Mouse (Mus musculus) right cerebral cortex, postnatal 10 days (tissue): Measurements from ENCODE around the gene Ogfod1.

Experiments
- DNase-seq, 2 experiments: peaks; one replicate each; pipeline ENCODE4 v3.0.0; 2021; ENCODE audit warnings: low spot score in 2 of 2

Gene Ogfod1

GRCm38 (mm10) chr8:94036944-94037524 lies at the start of gene Ogfod1, which contains the start of gene Nudt21:
Gene Ogfod1, plus strand, starts transcription at chr8:94037198.
Gene Nudt21, minus strand, starts transcription at chr8:94037031.
- peak; percentile 97 for DNase-seq

DNA sequence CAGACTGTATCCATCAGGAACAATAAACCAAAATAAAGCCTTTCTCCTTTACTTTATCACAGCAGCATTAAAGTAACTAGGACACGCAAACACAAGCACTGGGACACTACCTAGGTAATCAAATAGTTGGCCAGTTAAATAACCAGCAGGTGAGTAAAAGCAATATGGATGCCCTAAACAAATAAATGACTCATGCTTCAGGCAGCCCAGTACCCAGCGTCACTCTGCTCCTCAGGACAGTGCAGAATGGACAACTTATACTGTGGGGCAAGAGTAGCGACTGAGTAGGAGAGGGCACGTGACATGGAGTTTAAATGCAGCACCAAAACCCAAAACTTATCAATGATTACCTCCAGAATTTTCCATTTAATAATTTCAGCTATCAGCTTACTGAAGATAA lies 47.3 kb upstream of the Ogfod1 start:
- DNase-seq, result no peak

GRCm38 (mm10) chr8:93998961-93999360 lies 38.0 kb upstream of the Ogfod1 start:
- DNase-seq, result no peak

GRCm38 (mm10) chr8:94004139-94004538 lies 32.9 kb upstream of the Ogfod1 start:
- DNase-seq, result no peak

GRCm38 (mm10) chr8:94009243-94009845 lies 27.7 kb upstream of the Ogfod1 start:
- no peak for DNase-seq

GRCm38 (mm10) chr8:94010101-94010705 lies 26.8 kb upstream of the Ogfod1 start:
- DNase-seq, result no peak

DNA sequence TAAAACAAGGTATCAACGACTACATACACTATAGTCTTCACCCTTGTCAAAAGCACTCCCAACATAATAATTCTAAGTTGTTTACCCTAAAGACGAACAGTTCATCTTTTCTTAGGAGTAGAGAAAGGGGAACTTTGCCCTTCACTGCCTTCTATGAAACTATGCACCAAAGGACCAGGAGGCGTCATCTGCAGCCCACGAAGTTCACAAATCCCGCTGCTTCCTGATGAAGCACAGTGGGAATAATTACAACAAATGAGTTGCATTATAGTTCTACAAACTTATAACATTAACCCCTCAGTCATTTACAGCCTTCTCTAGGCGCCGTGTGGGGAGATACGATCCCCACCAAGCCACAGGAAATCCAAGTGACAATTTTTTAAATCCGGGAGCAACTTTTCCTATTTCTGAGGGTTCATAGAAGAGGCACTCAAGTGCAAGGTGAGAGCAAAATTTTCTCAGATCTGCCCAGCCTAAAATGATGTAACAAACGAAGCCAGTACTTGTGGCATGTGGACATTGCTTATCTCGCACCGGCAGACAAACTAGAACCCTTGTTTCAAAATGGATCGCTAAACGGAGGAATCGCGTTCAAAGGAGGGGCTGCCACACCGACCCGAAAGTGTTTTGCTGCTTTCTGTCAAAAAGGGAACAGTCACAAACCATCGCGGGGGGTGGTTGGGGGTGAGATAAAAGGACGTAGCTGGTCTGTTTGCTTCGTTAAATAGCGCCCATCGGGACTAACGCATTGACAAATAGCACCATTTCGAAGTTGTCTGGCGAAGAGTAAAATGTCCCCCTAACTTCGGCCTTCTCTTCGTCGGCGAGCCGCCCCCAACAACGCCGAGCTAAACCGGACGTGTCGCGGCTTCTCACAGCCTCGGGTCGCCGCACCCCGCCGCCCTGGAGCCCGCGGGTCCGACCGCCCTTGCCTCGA lies 25.7 kb upstream of the Ogfod1 start:
- DNase-seq, result no peak

GRCm38 (mm10) chr8:94012013-94012951 lies 24.7 kb upstream of the Ogfod1 start, which contains the start of gene Amfr:
Gene Amfr, minus strand, starts transcription at chr8:94012842.
- peak; percentile 52 to 62 for DNase-seq

- DNase-seq, result no peak
Observed at GRCm38 (mm10) chr8:94013026-94013612, 23.9 kb upstream of the Ogfod1 start.

- no peak for DNase-seq
Observed at GRCm38 (mm10) chr8:94023916-94024315, 13.1 kb upstream of the Ogfod1 start.

DNA sequence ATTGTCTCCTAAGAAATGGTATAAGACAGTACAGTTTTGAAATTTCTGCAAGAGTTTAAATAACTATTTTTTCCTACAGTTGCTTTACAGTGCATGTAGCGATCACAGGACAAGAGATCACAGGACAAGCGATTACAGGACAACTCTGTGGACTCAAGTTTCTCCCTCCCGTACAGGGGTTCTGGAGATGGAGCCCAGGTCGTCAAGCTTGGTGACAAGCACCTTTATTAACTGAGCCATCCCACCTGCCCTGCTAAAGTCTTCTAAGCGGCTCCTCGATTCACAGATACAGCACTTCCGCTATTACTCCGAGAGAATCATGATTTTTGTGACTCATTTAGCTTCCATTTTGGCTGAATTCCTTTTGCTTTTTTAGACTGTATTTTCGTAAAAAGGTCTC lies 7.3 kb upstream of the Ogfod1 start:
- DNase-seq, result no peak

- no peak for DNase-seq
Observed at GRCm38 (mm10) chr8:94033601-94034000, 3.4 kb upstream of the Ogfod1 start.

DNA sequence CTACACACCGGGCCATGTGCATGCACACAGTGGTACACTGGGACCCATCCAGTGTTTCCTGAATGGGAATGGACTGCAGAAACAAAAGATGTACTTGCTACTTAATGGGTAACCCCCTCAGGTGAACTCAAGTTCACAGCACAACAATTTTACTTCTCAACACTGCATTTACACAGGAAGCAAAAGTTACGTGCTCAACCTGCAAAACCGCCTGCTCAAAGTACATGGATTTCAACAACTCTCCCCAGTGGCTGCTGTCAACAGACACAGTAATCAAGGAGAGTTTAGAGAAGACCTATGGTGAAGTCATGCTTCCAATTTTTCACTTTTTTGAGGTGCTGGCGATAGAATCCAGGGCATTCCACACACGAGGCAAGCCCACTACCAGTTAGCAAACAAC lies 1.8 kb upstream of the Ogfod1 start:
- no peak for DNase-seq

DNA sequence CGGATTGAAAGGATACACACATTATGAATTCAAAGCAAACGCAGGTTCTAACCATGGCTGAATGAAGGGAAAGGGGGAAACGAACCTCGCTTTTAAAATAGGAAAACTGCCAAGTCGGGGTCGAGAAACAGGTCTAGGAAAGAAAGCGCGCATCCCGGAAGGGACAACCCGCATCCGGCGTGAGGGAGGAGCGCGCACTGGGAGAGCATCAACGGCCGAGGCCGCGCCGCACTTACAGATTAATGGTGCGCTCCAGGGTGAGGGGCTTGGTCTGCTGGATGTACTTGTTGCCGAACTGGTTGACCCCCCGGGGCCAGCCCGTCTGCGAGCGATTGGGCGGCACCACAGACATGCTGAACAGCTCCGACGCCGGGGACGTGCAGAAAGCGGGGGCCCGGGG lies 457 bp upstream of the Ogfod1 start:
- peak; percentile 83 to 84 for DNase-seq

- DNase-seq, result no peak
Observed at GRCm38 (mm10) chr8:94037806-94038205, 808 bp downstream of the Ogfod1 start.

GRCm38 (mm10) chr8:94047845-94048244 lies 10.8 kb downstream of the Ogfod1 start:
- DNase-seq, result no peak

GRCm38 (mm10) chr8:94052696-94053095 lies 15.7 kb downstream of the Ogfod1 start:
- no peak for DNase-seq

- DNase-seq, result peak; percentile 60 to 71
Observed at GRCm38 (mm10) chr8:94057157-94057854, 20.3 kb downstream of the Ogfod1 start.

GRCm38 (mm10) chr8:94066121-94066863 lies 29.3 kb downstream of the Ogfod1 start:
- DNase-seq, result peak; percentile 38 to 50
